Mouse (Mus musculus) liver, embryonic 14.5 days (tissue): ENCODE measurements at regions not wholly inside any gene's neighbourhood (a gene's known extent, or its start where the extent isn't known, plus 50 kb on each side); places are given as distances from the start of the nearest gene placed in this dataset.

Experiments
- ATAC-seq: fragments of 200-750 bp; cut with Nextera tagmentation; 2 replicates; pipeline ENCODE4 v1.8.0; 2017; ENCODE audit warnings: moderate number of reproducible peaks, mild to moderate bottlenecking, moderate library complexity; ENCODE audit not compliant: insufficient read depth
- DNase-seq, 3 experiments: peaks; one replicate each; pipeline ENCODE4 v3.0.0-alpha.2; 2012 to 2013; ENCODE audit warnings: low read depth in 3 of 3, low spot score in 3 of 3
- H3K27ac ChIP-seq: fragments of 300-500 bp; sonication (generic); 2 replicates; pipeline ENCODE4 v1.5.1; 2014; ENCODE audit warnings: moderate library complexity, mild to moderate bottlenecking, control low read depth, inconsistent platforms
- H3K27me3 ChIP-seq: fragments of 300-500 bp; sonication (generic); 2 replicates; pipeline ENCODE4 v1.6.1; 2014; ENCODE audit warnings: mild to moderate bottlenecking, low read length, moderate library complexity; ENCODE audit not compliant: control insufficient read depth, insufficient read depth
- H3K36me3 ChIP-seq: fragments of 300-500 bp; sonication (generic); replicated peaks from 2 replicates; pipeline ENCODE4 v1.6.1; 2014; ENCODE audit warnings: low read depth; ENCODE audit not compliant: control insufficient read depth, insufficient read depth
- H3K4me1 ChIP-seq, 2 experiments: fragments of 200-500 bp in 1 of 2; fragments of 300-500 bp in 1 of 2; sonication (generic) in 1 of 2; replicated peaks; 2 replicates each; pipeline ENCODE4 v1.6.1; 2012 to 2014; ENCODE audit warnings: antibody characterized with exemption in 1 of 2, inconsistent platforms in 1 of 2, low read length in 1 of 2; ENCODE audit not compliant: control insufficient read depth in 2 of 2, insufficient read depth in 2 of 2
- H3K4me2 ChIP-seq: fragments of 300-500 bp; sonication (generic); 2 replicates; pipeline ENCODE4 v1.6.1; 2014; ENCODE audit warnings: low read depth, mild to moderate bottlenecking, control low read depth, moderate library complexity
- H3K4me3 ChIP-seq, 2 experiments: fragments of 200-500 bp in 1 of 2; fragments of 300-500 bp in 1 of 2; sonication (generic) in 1 of 2; 2 replicates each; pipeline ENCODE4 v1.5.1; 2012 to 2014; ENCODE audit warnings: low read depth in 2 of 2, low read length in 2 of 2, mild to moderate bottlenecking in 2 of 2, control low read depth in 1 of 2, inconsistent platforms in 1 of 2, moderate library complexity in 1 of 2; ENCODE audit not compliant: insufficient read depth in 1 of 2
- H3K9ac ChIP-seq: fragments of 300-500 bp; sonication (generic); replicated peaks from 2 replicates; pipeline ENCODE4 v1.6.1; 2014; ENCODE audit warnings: mild to moderate bottlenecking, control low read depth, moderate library complexity
- H3K9me3 ChIP-seq: fragments of 300-500 bp; sonication (generic); 2 replicates; pipeline ENCODE4 v1.6.1; 2016; ENCODE audit warnings: low read length, mixed read lengths; ENCODE audit not compliant: control insufficient read depth
- CTCF ChIP-seq: IDR thresholded peaks from 2 replicates; pipeline ENCODE4 v1.5.1; 2016; ENCODE audit warnings: antibody characterized with exemption, low read depth, control low read depth
- EP300 ChIP-seq: IDR thresholded peaks from 2 replicates; pipeline ENCODE4 v1.6.1; 2016; ENCODE audit warnings: antibody characterized with exemption, low read depth
- WGBS: fragments of 180-500 bp; shearing (Covaris S2); extraction: QIAGEN DNeasy Blood & Tissue Kit; methylation state at CpG from one replicate; pipeline ENCODE4 v1.1.7; 2014; ENCODE audit not compliant: insufficient replicate concordance; 5-methylcytosine and 5-hydroxymethylcytosine counted together

GRCm38 (mm10) chr6:13920809-13921760, 49.8 kb upstream of the 2610001J05Rik start:
- 56% methylated on average over 9 of the region's 9 CpGs for WGBS
- H3K27ac ChIP-seq: no peak overlapping the region
- ATAC-seq (no peak), DNase-seq (no peak)
- no peaks in the 10 kb centered on the region for H3K4me1 ChIP-seq
- no peak overlapping the region for H3K4me2 ChIP-seq
- no peak for TF ChIP-seq EP300
- no peak for TF ChIP-seq CTCF
- no peaks in the 10 kb centered on the region for H3K36me3 ChIP-seq
- H3K4me3 ChIP-seq: no peak overlapping the region
- H3K9me3 ChIP-seq: no peaks in the 10 kb centered on the region
- H3K27me3 ChIP-seq: no peaks in the 10 kb centered on the region
- H3K9ac ChIP-seq: no peak overlapping the region
